Mouse (Mus musculus): Measurements from ENCODE around the gene Rtkn2. TPM values are rescaled to one million over a fixed set of nuclear protein-coding genes. Genes with fewer than 3 reads are reported as not detected.
"Not testable (repeated sequence)": the region's sequence is repeated elsewhere in the genome, so short reads cannot be mapped to it uniquely, and the experiment has no call there.

Rtkn2 gene
- polyA plus RNA-seq, 1 experiment from 2014 or later: 5.8 TPM

- H3K27me3 ChIP-seq (ENCODE audit: control insufficient read depth, insufficient read depth, low read length): no peaks in the 10 kb centered on the region
- no peak overlapping the region for H3K4me2 ChIP-seq (ENCODE audit: low read length)
- no peak overlapping the region for H3K4me3 ChIP-seq (replicated peaks; ENCODE audit: low read depth, low read length)
- H3K27ac ChIP-seq (replicated peaks; ENCODE audit: low read depth, low read length): no peak overlapping the region
- H3K9ac ChIP-seq (replicated peaks; ENCODE audit: low read length): no peak overlapping the region
- peaks cover 35% of the 10 kb centered on the region for H3K36me3 ChIP-seq (ENCODE audit: control insufficient read depth, insufficient read depth, low read length)
- 96% methylated on average over 12 of the region's 12 CpGs for WGBS
- no peak for ATAC-seq (ENCODE audit: low FRiP score, low TSS enrichment)
- no peaks in the 10 kb centered on the region for H3K4me1 ChIP-seq (ENCODE audit: control insufficient read depth, insufficient read depth, low read length)
- DNase-seq: no peak
- H3K9me3 ChIP-seq (ENCODE audit: control insufficient read depth, low read length): no peaks in the 10 kb centered on the region
Measured at GRCm38 (mm10) chr10:68096395-68096794, 117.0 kb downstream of the Rtkn2 start.

GRCm38 (mm10) chr10:68097821-68098675 lies 118.7 kb downstream of the Rtkn2 start:
- no peaks in the 10 kb centered on the region for H3K27me3 ChIP-seq (ENCODE audit: control insufficient read depth, insufficient read depth, low read length)
- no peak overlapping the region for H3K9ac ChIP-seq (replicated peaks; ENCODE audit: low read length)
- no peaks in the 10 kb centered on the region for H3K4me1 ChIP-seq (ENCODE audit: control insufficient read depth, insufficient read depth, low read length)
- WGBS: 94% methylated on average over 19 of the region's 19 CpGs
- ATAC-seq (ENCODE audit: low FRiP score, low TSS enrichment) (no peak), DNase-seq (no peak)
- H3K36me3 ChIP-seq (ENCODE audit: control insufficient read depth, insufficient read depth, low read length): peaks cover 35% of the 10 kb centered on the region
- H3K4me3 ChIP-seq (replicated peaks; ENCODE audit: low read depth, low read length): no peak overlapping the region
- H3K9me3 ChIP-seq (ENCODE audit: control insufficient read depth, low read length): no peaks in the 10 kb centered on the region
- H3K27ac ChIP-seq (replicated peaks; ENCODE audit: low read depth, low read length): no peak overlapping the region
- H3K4me2 ChIP-seq (ENCODE audit: low read length): no peak overlapping the region

GRCm38 (mm10) chr10:68099801-68100200 lies 120.4 kb downstream of the Rtkn2 start:
- DNase-seq; H3K4me2 ChIP-seq (ENCODE audit: low read length); H3K27me3 ChIP-seq (ENCODE audit: control insufficient read depth, insufficient read depth, low read length); H3K27ac ChIP-seq (replicated peaks; ENCODE audit: low read depth, low read length); H3K9ac ChIP-seq (replicated peaks; ENCODE audit: low read length); H3K4me3 ChIP-seq (replicated peaks; ENCODE audit: low read depth, low read length); ATAC-seq (ENCODE audit: low FRiP score, low TSS enrichment); H3K4me1 ChIP-seq (ENCODE audit: control insufficient read depth, insufficient read depth, low read length); H3K9me3 ChIP-seq (ENCODE audit: control insufficient read depth, low read length): not testable (repeated sequence)
- peaks cover 33% of the 10 kb centered on the region for H3K36me3 ChIP-seq (ENCODE audit: control insufficient read depth, insufficient read depth, low read length)
- 93% methylated on average over 7 of the region's 7 CpGs for WGBS

GRCm38 (mm10) chr10:68100506-68100905 lies 121.1 kb downstream of the Rtkn2 start:
- H3K27me3 ChIP-seq (ENCODE audit: control insufficient read depth, insufficient read depth, low read length): no peaks in the 10 kb centered on the region
- no peak overlapping the region for H3K9ac ChIP-seq (replicated peaks; ENCODE audit: low read length)
- 93% methylated on average over 8 of the region's 8 CpGs for WGBS
- H3K9me3 ChIP-seq (ENCODE audit: control insufficient read depth, low read length): no peaks in the 10 kb centered on the region
- no peak overlapping the region for H3K4me2 ChIP-seq (ENCODE audit: low read length)
- peaks cover 9% of the 10 kb centered on the region for H3K4me1 ChIP-seq (ENCODE audit: control insufficient read depth, insufficient read depth, low read length)
- H3K36me3 ChIP-seq (ENCODE audit: control insufficient read depth, insufficient read depth, low read length): peaks cover 29% of the 10 kb centered on the region
- DNase-seq (no peak), ATAC-seq (ENCODE audit: low FRiP score, low TSS enrichment) (no peak)
- H3K4me3 ChIP-seq (replicated peaks; ENCODE audit: low read depth, low read length): no peak overlapping the region
- H3K27ac ChIP-seq (replicated peaks; ENCODE audit: low read depth, low read length): no peak overlapping the region

- peak; percentile 14 for DNase-seq
- Histone ChIP-seq H3K27ac (replicated peaks; ENCODE audit: low read depth, low read length) (no peak overlapping the region), H3K9me3 (ENCODE audit: control insufficient read depth, low read length) (no peaks in the 10 kb centered on the region), H3K4me2 (ENCODE audit: low read length) (no peak overlapping the region), H3K4me1 (ENCODE audit: control insufficient read depth, insufficient read depth, low read length) (peaks cover 16% of the 10 kb centered on the region), H3K9ac (replicated peaks; ENCODE audit: low read length) (no peak overlapping the region), H3K4me3 (replicated peaks; ENCODE audit: low read depth, low read length) (no peak overlapping the region), H3K36me3 (ENCODE audit: control insufficient read depth, insufficient read depth, low read length) (peaks cover 23% of the 10 kb centered on the region), H3K27me3 (ENCODE audit: control insufficient read depth, insufficient read depth, low read length) (no peaks in the 10 kb centered on the region)
- WGBS: 79% methylated on average over 4 of the region's 4 CpGs
- no peak for ATAC-seq (ENCODE audit: low FRiP score, low TSS enrichment)
Measured at GRCm38 (mm10) chr10:68101251-68101650, 121.9 kb downstream of the Rtkn2 start.

- Histone ChIP-seq H3K9ac (replicated peaks; ENCODE audit: low read length) (no peak overlapping the region), H3K27me3 (ENCODE audit: control insufficient read depth, insufficient read depth, low read length) (no peaks in the 10 kb centered on the region), H3K27ac (replicated peaks; ENCODE audit: low read depth, low read length) (no peak overlapping the region), H3K4me3 (replicated peaks; ENCODE audit: low read depth, low read length) (no peak overlapping the region), H3K36me3 (ENCODE audit: control insufficient read depth, insufficient read depth, low read length) (peaks cover 10% of the 10 kb centered on the region), H3K9me3 (ENCODE audit: control insufficient read depth, low read length) (no peaks in the 10 kb centered on the region), H3K4me1 (ENCODE audit: control insufficient read depth, insufficient read depth, low read length) (peaks cover 28% of the 10 kb centered on the region), H3K4me2 (ENCODE audit: low read length) (no peak overlapping the region)
- ATAC-seq (ENCODE audit: low FRiP score, low TSS enrichment) (no peak), DNase-seq (no peak)
- WGBS: 95% methylated on average over 6 of the region's 6 CpGs
Measured at GRCm38 (mm10) chr10:68102566-68102965, 123.2 kb downstream of the Rtkn2 start.

- WGBS: 84% methylated on average over 6 of the region's 6 CpGs
- DNase-seq: no peak
- H3K27ac ChIP-seq (replicated peaks; ENCODE audit: low read depth, low read length): no peak overlapping the region
Measured at GRCm38 (mm10) chr10:68103078-68103855, 123.9 kb downstream of the Rtkn2 start.

GRCm38 (mm10) chr10:68103988-68104387 lies 124.6 kb downstream of the Rtkn2 start:
- 74% methylated on average over 5 of the region's 5 CpGs for WGBS
- H3K4me3 ChIP-seq (replicated peaks; ENCODE audit: low read depth, low read length): no peak overlapping the region
- no peak for ATAC-seq (ENCODE audit: low FRiP score, low TSS enrichment)
- no peaks in the 10 kb centered on the region for H3K27me3 ChIP-seq (ENCODE audit: control insufficient read depth, insufficient read depth, low read length)
- H3K4me1 ChIP-seq (ENCODE audit: control insufficient read depth, insufficient read depth, low read length): peaks cover 31% of the 10 kb centered on the region
- DNase-seq: no peak
- H3K4me2 ChIP-seq (ENCODE audit: low read length): no peak overlapping the region
- H3K27ac ChIP-seq (replicated peaks; ENCODE audit: low read depth, low read length): no peak overlapping the region
- H3K36me3 ChIP-seq (ENCODE audit: control insufficient read depth, insufficient read depth, low read length): no peaks in the 10 kb centered on the region
- no peaks in the 10 kb centered on the region for H3K9me3 ChIP-seq (ENCODE audit: control insufficient read depth, low read length)
- no peak overlapping the region for H3K9ac ChIP-seq (replicated peaks; ENCODE audit: low read length)

More at GRCm38 (mm10) chr10:68103078-68103855, 123.9 kb downstream of the Rtkn2 start:
- Histone ChIP-seq H3K27me3 (ENCODE audit: control insufficient read depth, insufficient read depth, low read length) (no peaks in the 10 kb centered on the region), H3K4me2 (ENCODE audit: low read length) (no peak overlapping the region), H3K36me3 (ENCODE audit: control insufficient read depth, insufficient read depth, low read length) (peaks cover 3% of the 10 kb centered on the region), H3K9ac (replicated peaks; ENCODE audit: low read length) (no peak overlapping the region), H3K4me1 (ENCODE audit: control insufficient read depth, insufficient read depth, low read length) (peaks cover 31% of the 10 kb centered on the region), H3K4me3 (replicated peaks; ENCODE audit: low read depth, low read length) (no peak overlapping the region), H3K9me3 (ENCODE audit: control insufficient read depth, low read length) (no peaks in the 10 kb centered on the region)
- ATAC-seq (ENCODE audit: low FRiP score, low TSS enrichment): no peak

Data from midbrain, embryonic 14.5 days (tissue).